23 mouse cellular contexts compared by ENCODE assay signal in the genomic region with DNA sequence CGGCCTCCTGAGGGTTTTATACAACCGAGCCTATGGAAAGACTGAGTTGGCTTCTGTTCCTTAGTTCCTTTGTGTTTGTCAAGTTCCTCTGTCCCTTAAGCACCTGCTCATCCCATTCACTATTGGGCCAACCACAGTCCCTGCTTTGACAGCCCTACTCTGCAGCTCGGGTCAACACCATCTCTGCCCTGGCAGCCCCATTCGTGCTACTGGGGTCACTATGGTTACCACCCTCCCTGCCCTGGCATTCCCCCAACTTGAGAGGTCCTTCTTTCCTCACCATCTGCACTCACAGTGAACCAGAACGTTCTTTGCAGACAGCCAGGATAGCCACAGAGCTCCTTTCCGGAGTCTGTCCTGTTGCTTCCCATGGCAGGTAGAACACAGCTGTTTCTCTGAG.
DNase-seq lines count a peak whose midpoint lies in the region; ATAC-seq and TF ChIP-seq lines count a peak whose summit lies in the region.
"Had no signal": no experiment of that assay in that cellular context is flagged by ENCODE, and none has a peak within 500 bp of the region (broad histone marks: within the 10 kb centered on the region; RNA-seq: fewer than 3 reads in every experiment).

No protein-coding gene starts in this region.

- DNase-seq in heart, adult 11 months = peak; percentile 64
- DNase-seq in midbrain, embryonic 11.5 days (ENCODE audit: low spot score, missing footprints) = no peak
- DNase-seq in stomach, postnatal 0 days (ENCODE audit: low spot score) = peak; percentile 13
- DNase-seq in right cerebral cortex, postnatal 4 days = no peak
- DNase-seq: cerebellum, adult 11-12 months; gastrocnemius, postnatal 10 days; heart, postnatal 14 days; kidney, adult 9 months; kidney, postnatal 25 days; layer of hippocampus, postnatal 36 days; liver, embryonic 13.5 days; lung, embryonic 14.5 days; right cerebral cortex, postnatal 14 days; thymus, postnatal 14 days had no signal

- no peak for ATAC-seq in heart, embryonic 11.5 days (replicated peaks; ENCODE audit: insufficient number of reproducible peaks, low FRiP score, low TSS enrichment)
- no peak for ATAC-seq in midbrain, embryonic 13.5 days
- ATAC-seq in midbrain, embryonic 11.5 days (ENCODE audit: low FRiP score) = no peak
- ATAC-seq in forebrain, embryonic 13.5 days = 0 out of 2 replicates have a peak, but pooled peaks have one; percentile 41
- ATAC-seq in stomach, postnatal 0 days (ENCODE audit: low FRiP score, low TSS enrichment) = no peak
- ATAC-seq: intestine, embryonic 16.5 days; Patski had no signal

- no peak overlapping the region for H3K4me3 ChIP-seq in heart, embryonic 11.5 days (ENCODE audit: low read depth, low read length)
- H3K4me3 ChIP-seq in midbrain, embryonic 13.5 days (replicated peaks) = no peak overlapping the region
- H3K4me3 ChIP-seq in midbrain, embryonic 11.5 days (ENCODE audit: low read depth, low read length) = no peak overlapping the region
- H3K4me3 ChIP-seq in forebrain, embryonic 13.5 days = no peak overlapping the region
- no peak overlapping the region for H3K4me3 ChIP-seq in stomach, postnatal 0 days (ENCODE audit: low read depth, low read length)
- H3K4me3 ChIP-seq: heart, embryonic 13.5 days; hindbrain, embryonic 15.5 days; layer of hippocampus, adult 2 months; liver, embryonic 13.5 days; neural tube, embryonic 15.5 days had no signal

- 74% methylated on average over 6 of the region's 6 CpGs for WGBS in heart, embryonic 11.5 days (ENCODE audit: insufficient replicate concordance)
- 18% methylated on average over 6 of the region's 6 CpGs for WGBS in midbrain, embryonic 13.5 days
- WGBS in midbrain, embryonic 11.5 days = 24% methylated on average over 6 of the region's 6 CpGs
- WGBS in forebrain, embryonic 13.5 days = 24% methylated on average over 6 of the region's 6 CpGs
- 67% methylated on average over 6 of the region's 6 CpGs for WGBS in stomach, postnatal 0 days

- H3K27ac ChIP-seq in heart, embryonic 11.5 days (ENCODE audit: low read depth, low read length) = no peak overlapping the region
- H3K27ac ChIP-seq in midbrain, embryonic 13.5 days = 0 out of 2 replicates have a peak overlapping the region, but pooled peaks have one; percentile 30
- H3K27ac ChIP-seq in midbrain, embryonic 11.5 days (ENCODE audit: low read depth, low read length) = no peak overlapping the region
- H3K27ac ChIP-seq in forebrain, embryonic 13.5 days = peak overlapping the region; percentile 62
- no peak overlapping the region for H3K27ac ChIP-seq in stomach, postnatal 0 days (replicated peaks)
- H3K27ac ChIP-seq: heart, embryonic 13.5 days; hindbrain, embryonic 15.5 days; layer of hippocampus, adult 2 months; liver, embryonic 13.5 days; neural tube, embryonic 15.5 days had no signal

- no peaks in the 10 kb centered on the region for H3K36me3 ChIP-seq in heart, embryonic 11.5 days (ENCODE audit: control insufficient read depth, insufficient read depth, low read length)
- H3K36me3 ChIP-seq in midbrain, embryonic 13.5 days = no peaks in the 10 kb centered on the region
- H3K36me3 ChIP-seq in midbrain, embryonic 11.5 days (ENCODE audit: control insufficient read depth, insufficient read depth, low read length) = no peaks in the 10 kb centered on the region
- no peaks in the 10 kb centered on the region for H3K36me3 ChIP-seq in forebrain, embryonic 13.5 days (ENCODE audit: poor library complexity, severe bottlenecking)
- no peaks in the 10 kb centered on the region for H3K36me3 ChIP-seq in stomach, postnatal 0 days (ENCODE audit: control insufficient read depth, insufficient read depth, low read length)
- H3K36me3 ChIP-seq: heart, embryonic 13.5 days; hindbrain, embryonic 15.5 days; liver, embryonic 13.5 days; neural tube, embryonic 15.5 days had no signal

- H3K4me1 ChIP-seq in heart, embryonic 11.5 days (ENCODE audit: control insufficient read depth, insufficient read depth, low read length) = 0 out of 2 replicates have a peak, but pooled peaks cover 4% of the 10 kb centered on the region
- peaks cover 56% of the 10 kb centered on the region for H3K4me1 ChIP-seq in midbrain, embryonic 13.5 days (replicated peaks)
- H3K4me1 ChIP-seq in midbrain, embryonic 11.5 days (ENCODE audit: control insufficient read depth, insufficient read depth, low read length) = peaks cover 4% of the 10 kb centered on the region; the same call in 1 of the 2 replicates
- H3K4me1 ChIP-seq in forebrain, embryonic 13.5 days = peaks cover 44% of the 10 kb centered on the region
- no peaks in the 10 kb centered on the region for H3K4me1 ChIP-seq in stomach, postnatal 0 days (replicated peaks; ENCODE audit: control insufficient read depth, insufficient read depth)
- H3K4me1 ChIP-seq: liver, embryonic 13.5 days had no signal

- TF ChIP-seq EP300 in stomach, postnatal 0 days (optimal IDR thresholded peaks at IDR 0.05) = no peak

- H3K9me3 ChIP-seq in heart, embryonic 11.5 days (replicated peaks; ENCODE audit: control insufficient read depth, low read length) = no peaks in the 10 kb centered on the region
- no peaks in the 10 kb centered on the region for H3K9me3 ChIP-seq in midbrain, embryonic 13.5 days
- no peaks in the 10 kb centered on the region for H3K9me3 ChIP-seq in midbrain, embryonic 11.5 days (ENCODE audit: control insufficient read depth, low read length)
- no peaks in the 10 kb centered on the region for H3K9me3 ChIP-seq in forebrain, embryonic 13.5 days (replicated peaks)
- H3K9me3 ChIP-seq in stomach, postnatal 0 days (ENCODE audit: control insufficient read depth, low read length) = no peaks in the 10 kb centered on the region
- H3K9me3 ChIP-seq: heart, embryonic 13.5 days; hindbrain, embryonic 15.5 days; liver, embryonic 13.5 days; neural tube, embryonic 15.5 days had no signal

- no peak overlapping the region for H3K4me2 ChIP-seq in heart, embryonic 11.5 days
- H3K4me2 ChIP-seq in midbrain, embryonic 13.5 days (replicated peaks) = no peak overlapping the region
- H3K4me2 ChIP-seq in midbrain, embryonic 11.5 days = no peak overlapping the region
- no peak overlapping the region for H3K4me2 ChIP-seq in forebrain, embryonic 13.5 days
- H3K4me2 ChIP-seq in stomach, postnatal 0 days (replicated peaks; ENCODE audit: low read depth) = no peak overlapping the region
- H3K4me2 ChIP-seq: heart, embryonic 13.5 days; hindbrain, embryonic 15.5 days; liver, embryonic 13.5 days; lung, embryonic 14.5 days; neural tube, embryonic 15.5 days had no signal

- no peaks in the 10 kb centered on the region for H3K27me3 ChIP-seq in heart, embryonic 11.5 days (ENCODE audit: control insufficient read depth, insufficient read depth, low read length)
- peaks cover 6% of the 10 kb centered on the region; the same call in 1 of the 2 replicates for H3K27me3 ChIP-seq in midbrain, embryonic 13.5 days
- H3K27me3 ChIP-seq in midbrain, embryonic 11.5 days (ENCODE audit: control insufficient read depth, insufficient read depth, low read length) = no peaks in the 10 kb centered on the region
- H3K27me3 ChIP-seq in forebrain, embryonic 13.5 days = no peaks in the 10 kb centered on the region
- H3K27me3 ChIP-seq in stomach, postnatal 0 days (ENCODE audit: control insufficient read depth, insufficient read depth, low read length) = no peaks in the 10 kb centered on the region
- H3K27me3 ChIP-seq: heart, embryonic 13.5 days; hindbrain, embryonic 15.5 days; liver, embryonic 13.5 days; neural tube, embryonic 15.5 days had no signal

- no peak for TF ChIP-seq CTCF in stomach, postnatal 0 days (IDR thresholded peaks at IDR 0.05; ENCODE audit: low read depth)

- H3K9ac ChIP-seq in heart, embryonic 11.5 days (ENCODE audit: low read depth, low read length) = no peak overlapping the region
- no peak overlapping the region for H3K9ac ChIP-seq in midbrain, embryonic 13.5 days (replicated peaks)
- H3K9ac ChIP-seq in midbrain, embryonic 11.5 days (ENCODE audit: low read length) = no peak overlapping the region
- no peak overlapping the region for H3K9ac ChIP-seq in forebrain, embryonic 13.5 days
- no peak overlapping the region for H3K9ac ChIP-seq in stomach, postnatal 0 days (ENCODE audit: low read length)
- H3K9ac ChIP-seq: heart, embryonic 13.5 days; hindbrain, embryonic 15.5 days; liver, embryonic 13.5 days; lung, embryonic 14.5 days; neural tube, embryonic 15.5 days had no signal

Comparison
In these comparisons a context has a peak if more than half of its experiments do, and no peak if none do; other contexts are left out.
1. H3K27ac ChIP-seq: peak in midbrain, embryonic 13.5 days (single experiment) and forebrain, embryonic 13.5 days (single experiment); none in heart, embryonic 11.5 days (single experiment), midbrain, embryonic 11.5 days (single experiment) and stomach, postnatal 0 days (single experiment).
2. DNase-seq: peak in heart, adult 11 months (single experiment) and stomach, postnatal 0 days (single experiment); none in midbrain, embryonic 11.5 days (single experiment) and right cerebral cortex, postnatal 4 days (single experiment).